Mouse (Mus musculus) bone marrow macrophage, adult 2 months (primary cell): Measurements from ENCODE around the gene Olfr1406. TPM values are rescaled to one million over a fixed set of nuclear protein-coding genes. Genes with fewer than 3 reads are reported as not detected.
"Not testable (repeated sequence)": the region's sequence is repeated elsewhere in the genome, so short reads cannot be mapped to it uniquely, and the experiment has no call there.

Experiments
- H3K27ac ChIP-seq: 2 replicates; pipeline ENCODE4 v1.5.1; 2012; ENCODE audit warnings: low read depth, low read length; ENCODE audit not compliant: insufficient read depth
- H3K4me1 ChIP-seq: 2 replicates; pipeline ENCODE4 v1.6.1; 2012; ENCODE audit warnings: low read length; ENCODE audit not compliant: control insufficient read depth, insufficient read depth
- H3K4me3 ChIP-seq: 2 replicates; pipeline ENCODE4 v1.5.1; 2012; ENCODE audit warnings: mild to moderate bottlenecking, low read length, moderate library complexity; ENCODE audit not compliant: insufficient read depth
- CTCF ChIP-seq: IDR thresholded peaks from 2 replicates; pipeline ENCODE4 v1.5.1; 2012; ENCODE audit warnings: low read depth, mild to moderate bottlenecking, low read length, moderate library complexity
- POLR2A ChIP-seq: IDR thresholded peaks from 2 replicates; pipeline ENCODE4 v1.6.1; 2012; ENCODE audit warnings: mild to moderate bottlenecking, low read depth, low read length, borderline replicate concordance
- polyA plus RNA-seq: library from polyadenylated mRNA; stranded (reverse); fragments of >200 nt; gene quantifications from 2 replicates; pipeline ENCODE4 v1.2.4, GENCODE M21; 2012; ENCODE audit not compliant: missing spikeins, insufficient read depth, insufficient read length

The Olfr1406 gene
- polyA plus RNA-seq, result not detected in 2 replicates

- no peak for TF ChIP-seq POLR2A
- TF ChIP-seq CTCF, result no peak
- Histone ChIP-seq H3K4me3 (no peak within 1 kb of the TSS), H3K4me1 (no peaks in the 10 kb centered on the region), H3K27ac (no peak within 1 kb of the TSS)
These were observed at the start of gene Olfr1406 for GRCm38 (mm10) chr1:173190540-173190939. Gene Olfr1406, minus strand, starts transcription at chr1:173190640.

- not testable (repeated sequence) for H3K4me1 ChIP-seq, H3K4me3 ChIP-seq, H3K27ac ChIP-seq
These were observed 46.6 kb upstream of the Olfr1406 start for GRCm38 (mm10) chr1:173237004-173237403.

- TF ChIP-seq POLR2A (no peak), CTCF (no peak)
- Histone ChIP-seq H3K27ac (no peak within 1 kb of the TSS), H3K4me3 (no peak within 1 kb of the TSS), H3K4me1 (no peaks in the 10 kb centered on the region)
These were observed 36.6 kb upstream of the Olfr1406 start, which contains the start of gene Fcer1a for GRCm38 (mm10) chr1:173227081-173227480. Gene Fcer1a, minus strand, starts transcription at chr1:173227214.

GRCm38 (mm10) chr1:173216481-173216880, 26.0 kb upstream of the Olfr1406 start:
- Histone ChIP-seq H3K27ac (no peak overlapping the region), H3K4me1 (no peaks in the 10 kb centered on the region), H3K4me3 (no peak overlapping the region)
- TF ChIP-seq POLR2A, result no peak
- TF ChIP-seq CTCF, result no peak

GRCm38 (mm10) chr1:173212092-173212491, 21.7 kb upstream of the Olfr1406 start, which contains the start of gene Olfr1404:
Gene Olfr1404, plus strand, starts transcription at chr1:173212392.
- Histone ChIP-seq H3K4me1 (no peaks in the 10 kb centered on the region), H3K4me3 (no peak within 1 kb of the TSS), H3K27ac (no peak within 1 kb of the TSS)
- no peak for TF ChIP-seq CTCF
- no peak for TF ChIP-seq POLR2A

- no peak within 1 kb of the TSS for H3K27ac ChIP-seq
- H3K4me1 ChIP-seq, result no peaks in the 10 kb centered on the region
- no peak within 1 kb of the TSS for H3K4me3 ChIP-seq
- TF ChIP-seq CTCF (no peak), POLR2A (no peak)
These were observed 7.1 kb upstream of the Olfr1406 start, which contains the start of gene Olfr218 for GRCm38 (mm10) chr1:173197508-173197907. Gene Olfr218, plus strand, starts transcription at chr1:173197808.

- TF ChIP-seq CTCF (no peak), POLR2A (no peak)
- Histone ChIP-seq H3K27ac (no peak overlapping the region), H3K4me1 (no peaks in the 10 kb centered on the region), H3K4me3 (no peak overlapping the region)
These were observed 5.9 kb upstream of the Olfr1406 start for GRCm38 (mm10) chr1:173196359-173196758.

- TF ChIP-seq POLR2A, result no peak
- TF ChIP-seq CTCF, result no peak
- Histone ChIP-seq H3K27ac (no peak overlapping the region), H3K4me1 (no peaks in the 10 kb centered on the region), H3K4me3 (no peak overlapping the region)
These were observed 1.6 kb upstream of the Olfr1406 start for GRCm38 (mm10) chr1:173192059-173192458.

- TF ChIP-seq POLR2A (no peak), CTCF (no peak)
- Histone ChIP-seq H3K4me3 (no peak overlapping the region), H3K27ac (no peak overlapping the region), H3K4me1 (no peaks in the 10 kb centered on the region)
These were observed 16.1 kb downstream of the Olfr1406 start for GRCm38 (mm10) chr1:173174154-173174842.

DNA sequence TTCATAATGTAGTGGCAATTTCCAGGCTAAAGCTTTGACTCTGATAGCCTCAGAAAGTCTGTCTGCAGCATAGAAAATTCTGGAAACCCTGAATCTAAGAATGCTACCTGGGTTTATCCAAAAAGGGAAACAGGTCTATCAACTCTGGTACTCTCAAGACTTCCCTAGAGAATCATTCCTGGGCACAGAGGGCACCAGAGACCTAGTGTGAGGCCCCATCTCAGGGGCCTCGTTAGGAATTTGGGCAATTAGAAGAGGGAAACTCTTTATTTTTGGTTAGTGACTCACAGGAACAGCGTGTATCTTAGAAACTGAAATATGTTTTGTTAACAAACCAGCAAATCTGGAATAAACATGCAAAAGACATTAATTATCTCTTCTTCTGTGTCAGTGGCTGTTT, 53.2 kb downstream of the Olfr1406 start, which contains the start of gene Olfr1408:
Olfr1408 (minus strand) TSS at position 101 of the 400 bp plus-strand sequence.
- Histone ChIP-seq H3K4me1 (no peaks in the 10 kb centered on the region), H3K27ac (no peak within 1 kb of the TSS), H3K4me3 (no peak within 1 kb of the TSS)
- TF ChIP-seq POLR2A (no peak), CTCF (no peak)

Other genes starting within 250 kb of the Olfr1406 start
- gene Olfr16, start 240.2 kb downstream of the Olfr1406 start, polyA plus RNA-seq, result not detected in 2 replicates
- gene Olfr1408, start 53.3 kb downstream of the Olfr1406 start, polyA plus RNA-seq, result not detected in 2 replicates
- gene Olfr218, start 7.2 kb upstream of the Olfr1406 start, polyA plus RNA-seq, result not detected in 2 replicates
- not detected in 2 replicates for gene Olfr1404, start 21.8 kb upstream of the Olfr1406 start, polyA plus RNA-seq
- gene Fcer1a, start 36.6 kb upstream of the Olfr1406 start, polyA plus RNA-seq, result not detected in 2 replicates
- not detected in 2 replicates for gene Olfr418, start 75.4 kb upstream of the Olfr1406 start, polyA plus RNA-seq
- gene Mptx2, start 87.1 kb upstream of the Olfr1406 start, polyA plus RNA-seq, result not detected in 2 replicates
- gene Ackr1, start 143.1 kb upstream of the Olfr1406 start, polyA plus RNA-seq, result not detected in 2 replicates
- 62.9 and 94.2 TPM in 2 replicates for gene Aim2, start 160.2 kb upstream of the Olfr1406 start, polyA plus RNA-seq
- not detected in 2 replicates for gene Cadm3, start 177.1 kb upstream of the Olfr1406 start, polyA plus RNA-seq